Mouse (Mus musculus) bone marrow macrophage, adult 2 months (primary cell): ENCODE results near the gene Depdc7.

Source experiments
- CTCF ChIP-seq: IDR thresholded peaks from 2 replicates; pipeline ENCODE4 v1.5.1; 2012; ENCODE audit warnings: low read depth, mild to moderate bottlenecking, low read length, moderate library complexity
- POLR2A ChIP-seq: IDR thresholded peaks from 2 replicates; pipeline ENCODE4 v1.6.1; 2012; ENCODE audit warnings: mild to moderate bottlenecking, low read depth, low read length, borderline replicate concordance

- TF ChIP-seq POLR2A (no peak), CTCF (no peak)
Observed at GRCm38 (mm10) chr2:104742741-104743064, at the start of gene Depdc7.
